Mouse (Mus musculus): ENCODE data around the gene Elmo1.

Gene Elmo1

GRCm38 (mm10) chr13:20121385-20122043, 31.1 kb downstream of the Elmo1 start:
- no peak for DNase-seq (ENCODE audit: low spot score in 2 of 2)

- no peak for DNase-seq (ENCODE audit: low spot score in 2 of 2)
These were observed 33.6 kb downstream of the Elmo1 start for GRCm38 (mm10) chr13:20123975-20124374.

GRCm38 (mm10) chr13:20124965-20125364, 34.6 kb downstream of the Elmo1 start:
- DNase-seq (ENCODE audit: low spot score in 2 of 2): no peak

- DNase-seq (ENCODE audit: low spot score in 2 of 2): no peak
These were observed 35.4 kb downstream of the Elmo1 start for GRCm38 (mm10) chr13:20125845-20126244.

- DNase-seq (ENCODE audit: low spot score in 2 of 2): no peak
These were observed 37.2 kb downstream of the Elmo1 start for GRCm38 (mm10) chr13:20127553-20127952.

- DNase-seq (ENCODE audit: low spot score in 2 of 2): no peak
These were observed 37.7 kb downstream of the Elmo1 start for GRCm38 (mm10) chr13:20128097-20128496.

- no peak for DNase-seq (ENCODE audit: low spot score in 2 of 2)
These were observed 40.3 kb downstream of the Elmo1 start for GRCm38 (mm10) chr13:20130731-20131130.

- DNase-seq (ENCODE audit: low spot score in 2 of 2): no peak
These were observed 41.1 kb downstream of the Elmo1 start for GRCm38 (mm10) chr13:20131322-20131997.

- no peak for DNase-seq (ENCODE audit: low spot score in 2 of 2)
These were observed 41.6 kb downstream of the Elmo1 start for GRCm38 (mm10) chr13:20131998-20132371.

GRCm38 (mm10) chr13:20133602-20134394, 43.4 kb downstream of the Elmo1 start:
- DNase-seq (ENCODE audit: low spot score in 2 of 2): no peak

- no peak for DNase-seq (ENCODE audit: low spot score in 2 of 2)
These were observed 44.2 kb downstream of the Elmo1 start for GRCm38 (mm10) chr13:20134395-20135225.

- DNase-seq (ENCODE audit: low spot score in 2 of 2): no peak
These were observed 46.4 kb downstream of the Elmo1 start for GRCm38 (mm10) chr13:20136753-20137152.

GRCm38 (mm10) chr13:20138466-20138865, 48.1 kb downstream of the Elmo1 start:
- DNase-seq (ENCODE audit: low spot score in 2 of 2): no peak

- DNase-seq (ENCODE audit: low spot score in 2 of 2): no peak
These were observed 48.7 kb downstream of the Elmo1 start for GRCm38 (mm10) chr13:20139060-20139459.

GRCm38 (mm10) chr13:20139825-20140665, 49.6 kb downstream of the Elmo1 start:
- DNase-seq (ENCODE audit: low spot score in 2 of 2): no peak

- no peak for DNase-seq (ENCODE audit: low spot score in 2 of 2)
These were observed 52.2 kb downstream of the Elmo1 start for GRCm38 (mm10) chr13:20142637-20143036.

GRCm38 (mm10) chr13:20146848-20147247, 56.5 kb downstream of the Elmo1 start:
- DNase-seq (ENCODE audit: low spot score in 2 of 2): no peak

GRCm38 (mm10) chr13:20147736-20148135, 57.3 kb downstream of the Elmo1 start:
- DNase-seq (ENCODE audit: low spot score in 2 of 2): no peak

- no peak for DNase-seq (ENCODE audit: low spot score in 2 of 2)
These were observed 59.9 kb downstream of the Elmo1 start for GRCm38 (mm10) chr13:20150130-20150835.

GRCm38 (mm10) chr13:20151302-20151978, 61.0 kb downstream of the Elmo1 start:
- DNase-seq (ENCODE audit: low spot score in 2 of 2): no peak
